Mouse (Mus musculus) stomach, postnatal 0 days (tissue): ENCODE data around the gene Gbf1. TPM values are rescaled to one million over a fixed set of nuclear protein-coding genes. Genes with fewer than 3 reads are reported as not detected.

Source experiments
- ATAC-seq: fragments of 200-750 bp; cut with Nextera tagmentation; 2 replicates; pipeline ENCODE4 v1.8.0; 2017; ENCODE audit not compliant: low FRiP score, low TSS enrichment
- DNase-seq: peaks from one replicate; pipeline ENCODE4 v3.0.0-alpha.2; 2016; ENCODE audit warnings: low spot score
- H3K27ac ChIP-seq: fragments of 300-500 bp; sonication (generic); replicated peaks from 2 replicates; pipeline ENCODE4 v1.5.1; 2014; ENCODE audit warnings: mild to moderate bottlenecking, control low read depth
- H3K27me3 ChIP-seq: fragments of 300-500 bp; sonication (generic); 2 replicates; pipeline ENCODE4 v1.6.1; 2014; ENCODE audit warnings: low read length; ENCODE audit not compliant: control insufficient read depth, insufficient read depth
- H3K36me3 ChIP-seq: fragments of 300-500 bp; sonication (generic); 2 replicates; pipeline ENCODE4 v1.6.1; 2014; ENCODE audit warnings: low read length, mixed read lengths; ENCODE audit not compliant: control insufficient read depth, insufficient read depth
- H3K4me1 ChIP-seq: fragments of 300-500 bp; sonication (generic); replicated peaks from 2 replicates; pipeline ENCODE4 v1.6.1; 2014; ENCODE audit warnings: antibody characterized with exemption; ENCODE audit not compliant: control insufficient read depth, insufficient read depth
- H3K4me2 ChIP-seq: fragments of 300-500 bp; sonication (generic); replicated peaks from 2 replicates; pipeline ENCODE4 v1.6.1; 2014; ENCODE audit warnings: low read depth, mild to moderate bottlenecking, control low read depth, moderate library complexity
- H3K4me3 ChIP-seq: fragments of 300-500 bp; sonication (generic); 2 replicates; pipeline ENCODE4 v1.5.1; 2014; ENCODE audit warnings: low read depth, low read length, control low read depth
- H3K9ac ChIP-seq: fragments of 300-500 bp; sonication (generic); 2 replicates; pipeline ENCODE4 v1.6.1; 2014; ENCODE audit warnings: mild to moderate bottlenecking, low read length, control low read depth, mixed read lengths
- H3K9me3 ChIP-seq: fragments of 300-500 bp; sonication (generic); 2 replicates; pipeline ENCODE4 v1.6.1; 2016; ENCODE audit warnings: low read length; ENCODE audit not compliant: control insufficient read depth
- CTCF ChIP-seq: IDR thresholded peaks from 2 replicates; pipeline ENCODE4 v1.5.1; 2016; ENCODE audit warnings: antibody characterized with exemption, low read depth, mild to moderate bottlenecking, moderate library complexity
- EP300 ChIP-seq: optimal IDR thresholded peaks from 2 replicates; pipeline ENCODE3; 2016; ENCODE audit warnings: antibody characterized with exemption
- WGBS: fragments of 180-500 bp; shearing (Covaris S2); extraction: QIAGEN DNeasy Blood & Tissue Kit; methylation state at CpG from one replicate; pipeline ENCODE4 v1.1.7; 2014; 5-methylcytosine and 5-hydroxymethylcytosine counted together
- polyA plus RNA-seq: library from polyadenylated mRNA; unstranded; fragments of >200 nt; fragmentation: Nextera tagmentation; extraction: Ambion mirVana; gene quantifications from 2 replicates; pipeline ENCODE4 v1.2.1, GENCODE M21; 2015

The Gbf1 gene
- polyA plus RNA-seq, 1 experiment from 2014 or later, result 29.0 TPM

DNA sequence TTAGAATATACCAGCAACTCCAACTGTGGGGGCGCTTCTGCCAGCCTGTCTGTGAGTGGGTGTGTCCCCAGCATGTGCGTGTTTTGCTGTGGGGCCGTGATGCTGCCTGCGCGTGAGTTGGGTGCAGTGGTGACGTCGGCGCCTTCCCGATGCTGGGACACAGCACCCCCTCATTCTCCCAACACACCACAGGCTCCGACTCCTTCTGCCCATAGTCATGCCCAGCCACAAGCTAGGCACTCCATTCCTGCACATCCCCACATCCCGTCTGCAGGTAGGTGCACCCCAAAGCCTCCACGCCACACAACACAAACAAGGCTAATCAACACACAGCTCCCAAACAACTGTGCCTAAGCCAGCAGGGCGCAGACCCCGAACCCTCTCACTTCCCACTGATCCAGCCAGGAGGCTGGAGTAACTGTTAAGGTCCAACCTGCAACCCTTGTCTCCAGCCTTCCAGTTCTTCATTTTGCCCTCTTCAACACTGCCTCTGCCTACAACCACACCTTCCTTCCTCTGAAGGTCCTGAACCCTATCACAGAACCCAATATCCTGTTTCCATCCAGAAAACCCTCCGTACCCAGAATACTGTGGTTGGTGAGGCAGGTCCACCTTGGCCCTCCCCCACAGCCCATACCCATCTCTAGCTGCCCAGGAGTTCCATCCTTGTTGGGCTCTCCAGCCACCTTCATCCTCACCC is 164.7 kb downstream of the Gbf1 start:
- peak overlapping the region; percentile 74 for H3K9ac ChIP-seq
- peak overlapping the region; percentile 60 for H3K4me3 ChIP-seq
- H3K9me3 ChIP-seq, result no peaks in the 10 kb centered on the region
- WGBS, result 31% methylated on average over 15 of the region's 15 CpGs
- no peak for ATAC-seq
- no peak for DNase-seq
- no peak; the same call in 1 of the 2 replicates for TF ChIP-seq CTCF
- TF ChIP-seq EP300, result no peak
- H3K27ac ChIP-seq, result peak overlapping the region; percentile 89
- H3K27me3 ChIP-seq, result peaks cover 3% of the 10 kb centered on the region; the same call in 1 of the 2 replicates
- peaks cover 6% of the 10 kb centered on the region; the same call in 1 of the 2 replicates for H3K4me1 ChIP-seq
- peak overlapping the region; percentile 64 for H3K4me2 ChIP-seq
- H3K36me3 ChIP-seq, result peaks cover 11% of the 10 kb centered on the region; the same call in 1 of the 2 replicates

DNA sequence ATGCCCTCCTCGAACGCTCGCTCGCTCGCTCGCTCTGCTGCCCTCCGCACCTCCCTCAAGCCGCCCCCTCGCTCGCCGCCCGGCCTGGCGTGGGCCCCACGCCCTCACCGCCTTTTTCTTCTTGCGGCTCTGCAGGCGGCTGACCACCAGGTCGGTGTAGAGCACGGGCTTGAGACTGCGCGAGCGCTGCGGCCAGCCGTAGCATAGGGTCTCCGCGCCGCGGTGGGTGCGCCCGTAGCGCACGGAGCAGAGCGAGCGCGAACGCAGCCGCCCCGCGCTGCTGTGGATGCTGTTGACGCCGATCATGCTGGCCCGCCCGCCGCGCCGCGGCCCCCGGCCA is 165.2 kb downstream of the Gbf1 start:
- Histone ChIP-seq H3K9me3 (no peaks in the 10 kb centered on the region), H3K27ac (peak overlapping the region; percentile 89), H3K4me3 (peak overlapping the region; percentile 60), H3K4me1 (peaks cover 6% of the 10 kb centered on the region; the same call in 1 of the 2 replicates), H3K36me3 (peaks cover 8% of the 10 kb centered on the region; the same call in 1 of the 2 replicates), H3K9ac (peak overlapping the region; percentile 74), H3K4me2 (peak overlapping the region; percentile 64), H3K27me3 (peaks cover 3% of the 10 kb centered on the region; the same call in 1 of the 2 replicates)
- TF ChIP-seq EP300, result no peak
- TF ChIP-seq CTCF, result no peak
- 0 out of 2 replicates have a peak, but pooled peaks have one; percentile 0 for ATAC-seq
- DNase-seq, result no peak
- 1% methylated on average over 35 of the region's 48 CpGs for WGBS

GRCm38 (mm10) chr19:46318031-46318471 is 165.7 kb downstream of the Gbf1 start:
- peak; percentile 22; the same call in 1 of the 2 replicates for ATAC-seq
- H3K4me1 ChIP-seq, result peaks cover 6% of the 10 kb centered on the region; the same call in 1 of the 2 replicates

DNA sequence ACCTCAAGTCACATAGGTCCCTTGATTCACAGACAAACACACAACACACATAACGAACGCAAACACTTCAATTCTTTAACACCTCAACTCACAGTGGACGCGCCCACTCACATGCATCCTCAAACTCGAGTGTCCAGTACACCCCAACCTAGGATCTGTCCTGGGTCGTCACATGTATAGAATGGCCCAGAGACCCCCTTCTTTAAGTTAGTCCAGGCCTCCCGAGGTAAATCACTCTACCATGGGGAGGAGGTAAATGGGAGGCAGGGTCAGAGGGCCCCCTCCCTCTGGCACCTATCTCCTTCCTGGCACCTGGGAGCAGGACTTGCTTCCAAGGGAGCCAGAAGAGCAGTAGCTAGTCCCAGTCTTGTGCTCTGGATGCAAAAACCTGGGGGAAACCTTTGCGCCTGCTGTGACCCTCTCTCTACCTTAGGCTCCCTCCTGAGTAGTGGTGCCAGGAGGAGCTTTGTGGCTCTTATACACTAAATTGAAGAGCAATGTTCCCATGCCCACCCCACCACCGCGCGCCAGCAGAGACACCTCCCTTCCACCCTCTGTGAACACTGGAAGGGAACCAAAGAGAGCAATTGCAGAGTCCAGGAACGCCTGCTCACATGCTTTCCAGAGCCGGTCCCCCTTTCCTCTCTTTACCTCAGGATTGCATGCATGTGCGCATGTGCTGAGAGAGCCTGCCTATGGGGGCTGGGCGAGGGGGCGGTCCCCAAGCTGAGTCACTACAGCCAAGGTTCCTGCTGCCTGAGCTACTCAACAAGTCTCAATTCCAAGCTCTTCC is 166.5 kb downstream of the Gbf1 start:
- ATAC-seq, result peak; percentile 35
- H3K9me3 ChIP-seq, result no peaks in the 10 kb centered on the region
- H3K4me1 ChIP-seq, result peaks cover 6% of the 10 kb centered on the region; the same call in 1 of the 2 replicates

More at GRCm38 (mm10) chr19:46318031-46318471, 165.7 kb downstream of the Gbf1 start:
- Histone ChIP-seq H3K27ac (peak overlapping the region; percentile 89), H3K4me2 (peak overlapping the region; percentile 64), H3K36me3 (0 out of 2 replicates have a peak, but pooled peaks cover 3% of the 10 kb centered on the region), H3K9me3 (no peaks in the 10 kb centered on the region), H3K27me3 (peaks cover 3% of the 10 kb centered on the region; the same call in 1 of the 2 replicates), H3K9ac (peak overlapping the region; percentile 74), H3K4me3 (peak overlapping the region; percentile 60)
- DNase-seq, result no peak
- no peak for TF ChIP-seq CTCF
- TF ChIP-seq EP300, result no peak
- under 1% methylated on average over 28 of the region's 42 CpGs for WGBS

DNA sequence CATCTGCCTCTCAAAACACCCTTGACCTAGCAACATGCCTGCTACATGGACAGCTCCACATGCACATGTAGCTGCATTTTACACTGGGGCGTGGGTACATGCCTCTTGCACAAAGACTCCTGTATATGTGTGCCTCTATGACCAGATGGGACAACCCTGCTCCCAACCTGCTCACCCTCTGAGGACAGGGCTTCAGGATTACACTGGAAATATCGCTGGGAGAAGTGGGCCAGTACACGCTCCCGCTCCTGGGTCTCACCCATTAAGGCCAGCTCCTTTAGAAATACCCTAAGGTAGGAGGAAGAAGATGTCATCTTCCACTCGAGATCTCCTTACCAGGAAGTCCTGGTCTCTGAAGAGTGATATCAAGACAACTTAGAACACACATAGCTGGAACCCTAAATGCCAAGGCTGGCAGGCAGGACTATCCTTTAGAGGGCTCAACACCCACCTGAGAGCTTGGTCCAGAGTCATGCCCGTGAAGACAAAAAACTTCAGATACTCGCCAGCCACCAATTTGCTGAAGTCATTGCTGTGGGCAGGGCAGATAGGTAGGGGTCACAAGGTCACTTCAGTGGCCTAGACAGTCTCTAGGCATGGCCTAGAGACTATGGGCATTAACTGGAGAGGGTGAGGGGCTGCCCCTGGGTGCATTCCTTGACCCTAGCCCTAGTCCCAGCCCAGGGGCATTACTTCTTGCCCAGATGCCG is 167.9 kb downstream of the Gbf1 start:
- H3K9me3 ChIP-seq, result no peaks in the 10 kb centered on the region
- peaks cover 3% of the 10 kb centered on the region; the same call in 1 of the 2 replicates for H3K27me3 ChIP-seq
- no peak for DNase-seq

More for the DNA sequence above, 166.5 kb downstream of the Gbf1 start:
- H3K4me2 ChIP-seq, result peak overlapping the region; percentile 64
- H3K9ac ChIP-seq, result peak overlapping the region; percentile 13
- H3K4me3 ChIP-seq, result peak overlapping the region; percentile 60
- no peak for TF ChIP-seq EP300
- TF ChIP-seq CTCF, result no peak
- peak overlapping the region; percentile 89 for H3K27ac ChIP-seq
- WGBS, result 9% methylated on average over 16 of the region's 16 CpGs
- DNase-seq, result peak; percentile 86
- H3K36me3 ChIP-seq, result no peaks in the 10 kb centered on the region
- H3K27me3 ChIP-seq, result peaks cover 3% of the 10 kb centered on the region; the same call in 1 of the 2 replicates

More for the DNA sequence above, 167.9 kb downstream of the Gbf1 start:
- WGBS, result 78% methylated on average over 8 of the region's 8 CpGs
- Histone ChIP-seq H3K4me2 (no peak overlapping the region), H3K4me3 (no peak overlapping the region), H3K36me3 (no peaks in the 10 kb centered on the region), H3K27ac (no peak overlapping the region), H3K4me1 (0 out of 2 replicates have a peak, but pooled peaks cover 2% of the 10 kb centered on the region), H3K9ac (no peak overlapping the region)
- ATAC-seq, result no peak
- TF ChIP-seq CTCF, result no peak
- TF ChIP-seq EP300, result no peak
